Mouse (Mus musculus) intestine, embryonic 14.5 days (tissue): ENCODE data around the gene Zcchc14. TPM values are rescaled to one million over a fixed set of nuclear protein-coding genes. Genes with fewer than 3 reads are reported as not detected.

Experiments used
- ATAC-seq: fragments of 200-750 bp; cut with Nextera tagmentation; replicated peaks from 2 replicates; pipeline ENCODE4 v1.8.0; 2017; ENCODE audit warnings: low read depth, moderate number of reproducible peaks, moderate TSS enrichment, moderate library complexity; ENCODE audit not compliant: low FRiP score, low TSS enrichment
- DNase-seq: peaks from one replicate; pipeline ENCODE4 v3.0.0-alpha.2; 2018; ENCODE audit warnings: low spot score
- H3K27ac ChIP-seq: fragments of 300-500 bp; sonication (generic); 2 replicates; pipeline ENCODE4 v1.5.1; 2014; ENCODE audit warnings: low read depth, mild to moderate bottlenecking, control low read depth
- H3K27me3 ChIP-seq: fragments of 300-500 bp; sonication (generic); replicated peaks from 2 replicates; pipeline ENCODE4 v1.6.1; 2014; ENCODE audit warnings: low read length, control low read depth; ENCODE audit not compliant: control insufficient read depth, insufficient read depth
- H3K36me3 ChIP-seq: fragments of 300-500 bp; sonication (generic); 2 replicates; pipeline ENCODE4 v1.6.1; 2014; ENCODE audit warnings: low read length, control low read depth; ENCODE audit not compliant: control insufficient read depth, insufficient read depth
- H3K4me1 ChIP-seq: fragments of 300-500 bp; sonication (generic); replicated peaks from 2 replicates; pipeline ENCODE4 v1.6.1; 2014; ENCODE audit warnings: low read length, control low read depth, mixed read lengths; ENCODE audit not compliant: control insufficient read depth, insufficient read depth
- H3K4me2 ChIP-seq: fragments of 300-500 bp; sonication (generic); 2 replicates; pipeline ENCODE4 v1.6.1; 2014; ENCODE audit warnings: low read length
- H3K4me3 ChIP-seq: fragments of 300-500 bp; sonication (generic); 2 replicates; pipeline ENCODE4 v1.5.1; 2014; ENCODE audit warnings: low read depth, low read length, control low read depth, mixed read lengths
- H3K9ac ChIP-seq: fragments of 300-500 bp; sonication (generic); 2 replicates; pipeline ENCODE4 v1.6.1; 2014; ENCODE audit warnings: mild to moderate bottlenecking, low read length
- H3K9me3 ChIP-seq: fragments of 300-500 bp; sonication (generic); 2 replicates; pipeline ENCODE4 v1.6.1; 2016; ENCODE audit warnings: low read length, control low read depth; ENCODE audit not compliant: control insufficient read depth
- WGBS: fragments of 180-500 bp; shearing (Covaris S2); extraction: QIAGEN DNeasy Blood & Tissue Kit; methylation state at CpG from one replicate; pipeline ENCODE4 v1.1.7; 2014; 5-methylcytosine and 5-hydroxymethylcytosine counted together
- polyA plus RNA-seq: library from polyadenylated mRNA; unstranded; fragments of >200 nt; fragmentation: Nextera tagmentation; extraction: Ambion mirVana; gene quantifications from 2 replicates; pipeline ENCODE4 v1.2.1, GENCODE M21; 2014

Zcchc14 gene
- polyA plus RNA-seq, 1 experiment from 2014 or later, result 21.9 TPM

DNA sequence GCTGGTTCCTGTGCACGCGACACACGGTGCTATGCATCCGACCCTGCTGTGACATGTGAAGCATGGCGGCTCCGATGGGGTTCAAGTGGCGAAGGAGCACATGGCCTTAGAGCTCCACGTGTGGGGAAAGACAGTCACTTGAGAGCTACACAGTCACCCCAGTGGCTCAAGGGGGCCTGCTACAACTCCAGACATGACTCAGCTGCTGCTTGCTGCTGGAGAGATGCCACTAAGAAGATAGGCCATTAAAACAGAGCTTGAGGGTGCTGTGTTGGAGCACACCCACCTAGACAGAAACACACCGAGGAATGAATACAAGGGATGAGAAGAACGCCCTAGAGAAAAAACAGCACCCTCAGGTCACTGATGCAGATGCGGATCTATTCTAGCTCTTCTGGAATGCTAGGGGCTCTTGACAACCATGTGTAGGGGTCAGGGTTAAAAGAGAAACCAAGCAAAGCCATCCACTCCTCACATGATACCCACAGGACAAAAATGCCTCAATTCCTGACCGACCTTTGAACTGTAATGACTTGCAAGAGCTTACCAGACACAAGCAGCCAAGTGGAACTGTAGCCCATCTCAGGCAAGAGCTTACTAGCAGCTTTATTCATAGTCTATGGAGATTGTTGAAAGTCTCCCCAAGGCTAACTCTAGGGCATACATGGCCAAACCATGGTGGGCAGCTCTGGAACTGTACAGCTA is 5.0 kb downstream of the Zcchc14 start:
- Histone ChIP-seq H3K36me3 (no peaks in the 10 kb centered on the region; the same call in 1 of the 2 replicates), H3K27ac (no peak overlapping the region), H3K9me3 (no peaks in the 10 kb centered on the region), H3K4me3 (no peak overlapping the region), H3K27me3 (no peaks in the 10 kb centered on the region), H3K4me1 (peaks cover 28% of the 10 kb centered on the region), H3K9ac (no peak overlapping the region), H3K4me2 (no peak overlapping the region)
- no peak for ATAC-seq
- 81% methylated on average over 12 of the region's 12 CpGs for WGBS
- DNase-seq, result no peak

GRCm38 (mm10) chr8:121643384-121643783 is 9.3 kb downstream of the Zcchc14 start:
- no peak overlapping the region for H3K4me3 ChIP-seq
- no peaks in the 10 kb centered on the region for H3K9me3 ChIP-seq
- H3K27ac ChIP-seq, result no peak overlapping the region
- no peak for ATAC-seq
- H3K27me3 ChIP-seq, result no peaks in the 10 kb centered on the region
- H3K4me1 ChIP-seq, result peaks cover 10% of the 10 kb centered on the region; the same call in 1 of the 2 replicates
- H3K36me3 ChIP-seq, result no peaks in the 10 kb centered on the region
- no peak overlapping the region for H3K4me2 ChIP-seq
- no peak overlapping the region for H3K9ac ChIP-seq
- 71% methylated on average over 11 of the region's 11 CpGs for WGBS
- DNase-seq, result no peak

- Histone ChIP-seq H3K36me3 (no peaks in the 10 kb centered on the region), H3K9me3 (no peaks in the 10 kb centered on the region), H3K4me3 (no peak overlapping the region), H3K9ac (no peak overlapping the region), H3K27me3 (no peaks in the 10 kb centered on the region), H3K4me1 (peaks cover 10% of the 10 kb centered on the region; the same call in 1 of the 2 replicates), H3K27ac (no peak overlapping the region), H3K4me2 (no peak overlapping the region)
- 74% methylated on average over 3 of the region's 3 CpGs for WGBS
- no peak for DNase-seq
- ATAC-seq, result no peak
These were observed 9.9 kb downstream of the Zcchc14 start for GRCm38 (mm10) chr8:121642804-121643203.

GRCm38 (mm10) chr8:121636180-121636579 is 16.5 kb downstream of the Zcchc14 start:
- DNase-seq, result no peak

GRCm38 (mm10) chr8:121635534-121635933 is 17.2 kb downstream of the Zcchc14 start:
- no peak overlapping the region for H3K27ac ChIP-seq
- no peak overlapping the region for H3K9ac ChIP-seq
- peaks cover 15% of the 10 kb centered on the region for H3K4me1 ChIP-seq
- no peaks in the 10 kb centered on the region for H3K9me3 ChIP-seq
- ATAC-seq (no peak), DNase-seq (no peak)
- WGBS, result 57% methylated on average over 6 of the region's 6 CpGs
- no peak overlapping the region for H3K4me2 ChIP-seq
- H3K4me3 ChIP-seq, result no peak overlapping the region
- H3K27me3 ChIP-seq, result no peaks in the 10 kb centered on the region
- H3K36me3 ChIP-seq, result no peaks in the 10 kb centered on the region; the same call in 1 of the 2 replicates

More at GRCm38 (mm10) chr8:121636180-121636579, 16.5 kb downstream of the Zcchc14 start:
- Histone ChIP-seq H3K36me3 (no peaks in the 10 kb centered on the region; the same call in 1 of the 2 replicates), H3K9ac (no peak overlapping the region), H3K9me3 (no peaks in the 10 kb centered on the region), H3K27ac (no peak overlapping the region), H3K4me2 (no peak overlapping the region), H3K27me3 (no peaks in the 10 kb centered on the region), H3K4me1 (peaks cover 15% of the 10 kb centered on the region), H3K4me3 (no peak overlapping the region)
- no peak for ATAC-seq
- 84% methylated on average over 8 of the region's 8 CpGs for WGBS

- no peak overlapping the region for H3K9ac ChIP-seq
- 76% methylated on average over 5 of the region's 5 CpGs for WGBS
- H3K36me3 ChIP-seq, result peaks cover 12% of the 10 kb centered on the region
These were observed 20.3 kb downstream of the Zcchc14 start for GRCm38 (mm10) chr8:121632401-121632800.

DNA sequence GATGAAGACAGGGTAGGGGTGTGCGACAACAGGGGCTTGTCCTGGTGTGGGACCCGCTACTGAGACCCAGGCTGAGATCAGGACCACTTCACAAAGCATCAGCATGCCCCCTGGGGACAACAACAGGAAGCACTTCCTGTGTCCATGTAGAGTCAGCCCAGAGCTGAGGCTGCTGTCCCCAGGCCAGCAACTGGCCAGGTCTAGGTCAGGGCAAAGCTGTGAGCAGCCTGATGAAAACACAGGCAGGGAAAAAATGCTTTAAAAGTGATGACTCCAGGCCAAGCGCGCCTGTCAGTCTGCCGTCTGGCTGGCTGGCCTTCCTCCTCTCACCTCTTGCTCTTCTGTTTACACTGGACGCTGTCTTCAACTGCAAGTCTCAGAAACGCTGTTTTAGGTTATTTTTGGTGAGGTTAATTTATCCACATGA is 21.0 kb downstream of the Zcchc14 start:
- ATAC-seq (no peak), DNase-seq (no peak)
- Histone ChIP-seq H3K27ac (no peak overlapping the region), H3K36me3 (peaks cover 19% of the 10 kb centered on the region), H3K4me3 (no peak overlapping the region), H3K9ac (no peak overlapping the region), H3K4me2 (no peak overlapping the region), H3K4me1 (peaks cover 15% of the 10 kb centered on the region), H3K9me3 (no peaks in the 10 kb centered on the region), H3K27me3 (no peaks in the 10 kb centered on the region)
- WGBS, result 34% methylated on average over 7 of the region's 7 CpGs

More at GRCm38 (mm10) chr8:121632401-121632800, 20.3 kb downstream of the Zcchc14 start:
- ATAC-seq (no peak), DNase-seq (no peak)
- Histone ChIP-seq H3K4me3 (no peak overlapping the region), H3K4me2 (no peak overlapping the region), H3K9me3 (no peaks in the 10 kb centered on the region), H3K4me1 (peaks cover 15% of the 10 kb centered on the region), H3K27me3 (no peaks in the 10 kb centered on the region), H3K27ac (no peak overlapping the region)

GRCm38 (mm10) chr8:121628681-121629080 is 24.0 kb downstream of the Zcchc14 start:
- Histone ChIP-seq H3K4me3 (no peak overlapping the region), H3K9ac (no peak overlapping the region), H3K9me3 (no peaks in the 10 kb centered on the region), H3K4me2 (no peak overlapping the region), H3K27ac (no peak overlapping the region), H3K36me3 (peaks cover 26% of the 10 kb centered on the region), H3K27me3 (no peaks in the 10 kb centered on the region), H3K4me1 (peaks cover 15% of the 10 kb centered on the region)
- ATAC-seq (no peak), DNase-seq (no peak)
- 60% methylated on average over 4 of the region's 4 CpGs for WGBS

DNA sequence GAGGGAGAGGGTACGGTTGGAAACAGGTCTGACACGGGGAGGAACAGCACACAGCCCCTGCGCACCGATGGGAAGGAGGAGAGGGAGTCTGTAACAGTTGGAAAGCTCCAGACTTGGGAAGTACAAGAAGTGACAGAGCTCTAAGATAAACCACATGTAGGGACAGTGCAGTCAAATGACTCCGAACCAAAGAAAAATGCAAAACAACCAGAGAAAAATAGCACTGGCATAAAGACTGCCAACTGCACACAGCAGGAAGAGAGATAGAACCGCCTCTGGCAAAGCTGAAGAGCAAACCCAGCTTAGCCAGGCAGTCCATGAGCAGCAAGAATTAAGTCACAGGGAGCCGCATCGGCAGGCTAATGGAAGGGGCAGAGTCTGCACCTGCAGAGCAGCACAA is 29.7 kb downstream of the Zcchc14 start:
- Histone ChIP-seq H3K27me3 (no peaks in the 10 kb centered on the region), H3K4me3 (no peak overlapping the region), H3K9me3 (no peaks in the 10 kb centered on the region), H3K4me1 (peaks cover 20% of the 10 kb centered on the region), H3K27ac (no peak overlapping the region), H3K36me3 (peaks cover 28% of the 10 kb centered on the region), H3K9ac (no peak overlapping the region), H3K4me2 (no peak overlapping the region)
- no peak for DNase-seq
- no peak for ATAC-seq
- WGBS, result 84% methylated on average over 8 of the region's 8 CpGs
